Mouse (Mus musculus) spleen, adult 2 months (tissue): Measurements from ENCODE around the gene Prmt1. TPM values are rescaled to one million over a fixed set of nuclear protein-coding genes. Genes with fewer than 3 reads are reported as not detected.
A peak's percentile ranks its signal among the peaks of the same experiment; 100 is the strongest.

Experiments
- DNase-seq, 2 experiments: peaks; one replicate each; pipeline versions ENCODE4 v3.0.0 to v3.0.0-alpha.2; 2012 to 2021; ENCODE audit warnings: low spot score in 2 of 2, low read depth in 1 of 2
- H3K27ac ChIP-seq: fragments of 200-500 bp; 2 replicates; pipeline ENCODE4 v1.5.1; 2012; ENCODE audit warnings: low read length, inconsistent platforms; ENCODE audit not compliant: insufficient read depth
- H3K27me3 ChIP-seq: fragments of 200-500 bp; 2 replicates; pipeline ENCODE4 v1.6.1; 2012; ENCODE audit warnings: mild to moderate bottlenecking, moderate library complexity, low read length, inconsistent platforms; ENCODE audit not compliant: control insufficient read depth, insufficient read depth
- H3K36me3 ChIP-seq: fragments of 200-500 bp; 2 replicates; pipeline ENCODE4 v1.6.1; 2012; ENCODE audit warnings: mild to moderate bottlenecking, low read length, inconsistent platforms; ENCODE audit not compliant: control insufficient read depth, insufficient read depth
- H3K4me1 ChIP-seq: fragments of 200-500 bp; 2 replicates; pipeline ENCODE4 v1.6.1; 2011; ENCODE audit warnings: inconsistent platforms; ENCODE audit not compliant: control insufficient read depth, insufficient read depth, insufficient read length
- H3K4me3 ChIP-seq: fragments of 200-500 bp; 2 replicates; pipeline ENCODE4 v1.5.1; 2011; ENCODE audit warnings: mild to moderate bottlenecking, inconsistent platforms; ENCODE audit not compliant: insufficient read depth, insufficient read length; ENCODE audit errors: extremely low read depth
- CTCF ChIP-seq: fragments of 200-500 bp; IDR thresholded peaks from 2 replicates; pipeline ENCODE4 v1.5.1; 2011; ENCODE audit warnings: mild to moderate bottlenecking, inconsistent platforms; ENCODE audit not compliant: insufficient read depth, insufficient read length, insufficient replicate concordance; ENCODE audit errors: extremely low read depth
- POLR2A ChIP-seq: fragments of 200-500 bp; IDR thresholded peaks from 2 replicates; pipeline ENCODE4 v1.6.1; 2011; ENCODE audit warnings: low read depth, low read length, inconsistent platforms
- WGBS: fragments of 180-500 bp; shearing (Covaris S2); methylation state at CpG from one replicate; pipeline ENCODE4 v1.1.7; 2018; 5-methylcytosine and 5-hydroxymethylcytosine counted together
- polyA plus RNA-seq: library from polyadenylated mRNA; depleted of rRNA; stranded (reverse); fragments of >200 nt; gene quantifications from 2 replicates; pipeline ENCODE4 v1.2.3, GENCODE M21; 2012

The Prmt1 gene
- polyA plus RNA-seq, 1 experiment = 109 TPM

GRCm38 (mm10) chr7:44996672-44997071 is 10.3 kb upstream of the Prmt1 start:
- DNase-seq = no peak
- Histone ChIP-seq H3K36me3 (peaks cover 28% of the 10 kb centered on the region), H3K27me3 (no peaks in the 10 kb centered on the region), H3K4me3 (peak overlapping the region; percentile 92), H3K4me1 (peaks cover 17% of the 10 kb centered on the region; the same call in 1 of the 2 replicates), H3K27ac (peak overlapping the region; percentile 5; the same call in 1 of the 2 replicates)
- 9% methylated on average over 10 of the region's 10 CpGs for WGBS
- TF ChIP-seq POLR2A (no peak), CTCF (no peak)

GRCm38 (mm10) chr7:44986879-44987718 is 731 bp upstream of the Prmt1 start:
- H3K27me3 ChIP-seq = no peaks in the 10 kb centered on the region
- peak overlapping the region; percentile 81 for H3K27ac ChIP-seq
- H3K4me1 ChIP-seq = peaks cover 2% of the 10 kb centered on the region; the same call in 1 of the 2 replicates
- peak overlapping the region; percentile 70 for H3K4me3 ChIP-seq
- 1% methylated on average over 29 of the region's 29 CpGs for WGBS
- DNase-seq = no peak
- H3K36me3 ChIP-seq = peaks cover 6% of the 10 kb centered on the region
- TF ChIP-seq POLR2A = no peak; the same call in 1 of the 2 replicates
- TF ChIP-seq CTCF = no peak

- peak; percentile 17 to 48 for DNase-seq
- peaks cover 2% of the 10 kb centered on the region; the same call in 1 of the 2 replicates for H3K4me1 ChIP-seq
- TF ChIP-seq POLR2A (no peak), CTCF (0 out of 2 replicates have a peak, but pooled peaks have one; percentile 5)
- H3K4me3 ChIP-seq = peak overlapping the region; percentile 69
- H3K27me3 ChIP-seq = no peaks in the 10 kb centered on the region
- peaks cover 13% of the 10 kb centered on the region for H3K36me3 ChIP-seq
- H3K27ac ChIP-seq = peak overlapping the region; percentile 83
- WGBS = 1% methylated on average over 45 of the region's 45 CpGs
Measured at GRCm38 (mm10) chr7:44985595-44986191, 675 bp downstream of the Prmt1 start.

- H3K4me3 ChIP-seq = no peak overlapping the region
- WGBS = 58% methylated on average over 3 of the region's 3 CpGs
- TF ChIP-seq CTCF = no peak
- TF ChIP-seq POLR2A = no peak
Measured at GRCm38 (mm10) chr7:44984833-44985164, 1.6 kb downstream of the Prmt1 start.

GRCm38 (mm10) chr7:44983944-44984832 is 2.2 kb downstream of the Prmt1 start:
- Histone ChIP-seq H3K27ac (no peak overlapping the region), H3K4me1 (peaks cover 2% of the 10 kb centered on the region; the same call in 1 of the 2 replicates), H3K4me3 (no peak overlapping the region), H3K36me3 (peaks cover 19% of the 10 kb centered on the region), H3K27me3 (no peaks in the 10 kb centered on the region)
- TF ChIP-seq CTCF (no peak), POLR2A (no peak)
- 89% methylated on average over 7 of the region's 7 CpGs for WGBS
- DNase-seq = no peak

More at GRCm38 (mm10) chr7:44984833-44985164, 1.6 kb downstream of the Prmt1 start:
- Histone ChIP-seq H3K4me1 (peaks cover 2% of the 10 kb centered on the region; the same call in 1 of the 2 replicates), H3K36me3 (peaks cover 17% of the 10 kb centered on the region), H3K27me3 (no peaks in the 10 kb centered on the region), H3K27ac (no peak overlapping the region)
- DNase-seq = no peak

- H3K27me3 ChIP-seq = no peaks in the 10 kb centered on the region
- peaks cover 2% of the 10 kb centered on the region; the same call in 1 of the 2 replicates for H3K4me1 ChIP-seq
- no peak overlapping the region for H3K4me3 ChIP-seq
- DNase-seq = peak in 1 of 2 experiments; percentile 83
- 25% methylated on average over 6 of the region's 6 CpGs for WGBS
- peak; percentile 98 for TF ChIP-seq CTCF
- no peak for TF ChIP-seq POLR2A
- H3K36me3 ChIP-seq = peaks cover 26% of the 10 kb centered on the region
- no peak overlapping the region for H3K27ac ChIP-seq
Measured at GRCm38 (mm10) chr7:44983085-44983484, 3.3 kb downstream of the Prmt1 start.

GRCm38 (mm10) chr7:44981539-44981938 is 4.8 kb downstream of the Prmt1 start:
- Histone ChIP-seq H3K4me3 (no peak overlapping the region), H3K4me1 (0 out of 2 replicates have a peak, but pooled peaks cover 2% of the 10 kb centered on the region), H3K36me3 (peaks cover 35% of the 10 kb centered on the region), H3K27me3 (no peaks in the 10 kb centered on the region), H3K27ac (no peak overlapping the region)
- no peak for DNase-seq
- 93% methylated on average over 8 of the region's 8 CpGs for WGBS
- TF ChIP-seq POLR2A (no peak), CTCF (no peak)
